Mouse (Mus musculus) mouse trophoblast stem cell (cell line): ENCODE data around the gene Lipc.

ENCODE experiments used
- in situ Hi-C, 2 experiments: fragments of 300-500 bp; cut with MseI, MboI; formaldehyde crosslinking; loops; 2 replicates in 1 of 2; 3 replicates in 1 of 2; pipeline ENCODE4 v1.15.1; 2025

Gene Lipc

DNA sequence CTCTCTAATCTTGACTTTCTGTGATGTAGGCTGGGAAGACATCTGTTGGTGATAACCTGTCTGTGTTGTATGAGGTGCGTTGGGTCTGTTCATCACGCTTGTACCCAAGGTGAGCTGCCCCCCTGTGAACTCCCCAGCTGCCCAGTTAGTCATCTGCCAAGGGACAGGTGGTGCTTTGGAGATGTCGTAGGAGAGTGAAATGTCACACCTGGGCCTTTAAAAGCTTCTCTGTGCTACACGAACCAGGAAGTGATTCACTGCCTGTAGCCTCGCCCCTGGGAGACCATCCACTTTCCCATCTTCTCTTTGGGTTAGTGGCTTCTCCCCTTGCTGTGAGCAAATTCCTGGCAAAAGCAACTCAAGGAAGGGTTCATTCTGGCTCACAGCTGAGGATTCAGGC is 6.4 kb upstream of the Lipc start:
- in situ Hi-C loops = no loop called here

DNA sequence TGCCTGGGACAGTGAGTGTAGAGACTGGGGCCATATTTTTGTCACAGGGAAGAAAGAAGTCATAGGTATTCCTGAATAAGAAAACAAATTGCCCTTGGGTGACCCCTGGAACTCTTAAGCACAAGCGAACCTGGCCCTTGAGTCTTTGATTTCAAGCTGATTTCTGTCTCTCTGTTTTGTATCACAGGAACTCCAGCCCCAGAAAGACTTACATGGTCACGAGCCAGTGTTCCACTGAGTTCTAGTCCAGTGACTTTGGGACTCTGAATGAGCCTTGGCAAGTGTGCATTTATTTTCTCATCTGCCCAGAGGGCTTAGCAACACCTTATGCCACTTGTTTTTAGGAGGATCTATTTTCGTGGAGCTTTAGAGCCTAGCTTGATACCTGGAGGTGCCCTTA is 5.7 kb upstream of the Lipc start:
- in situ Hi-C loops = no loop called here

DNA sequence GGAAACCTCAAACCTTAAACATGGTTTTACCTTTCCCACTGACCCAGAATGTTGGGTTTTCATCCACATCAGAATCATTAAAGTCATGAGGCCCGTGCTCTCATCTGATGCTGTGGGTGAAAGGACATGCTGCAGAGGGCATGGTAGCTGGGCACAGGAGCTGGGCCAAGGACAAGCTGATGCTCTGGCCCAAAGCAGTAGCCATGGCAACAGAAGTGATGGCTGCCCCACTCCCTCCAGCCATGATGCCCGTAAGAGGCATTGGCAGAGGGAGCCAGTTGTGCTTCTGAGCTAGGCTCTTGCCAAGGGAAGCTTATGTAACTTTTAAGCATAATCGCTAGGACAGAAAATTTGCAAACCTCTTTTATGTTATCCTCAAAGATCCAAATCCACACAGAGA is 2.2 kb upstream of the Lipc start:
- in situ Hi-C loops = no loop called here

DNA sequence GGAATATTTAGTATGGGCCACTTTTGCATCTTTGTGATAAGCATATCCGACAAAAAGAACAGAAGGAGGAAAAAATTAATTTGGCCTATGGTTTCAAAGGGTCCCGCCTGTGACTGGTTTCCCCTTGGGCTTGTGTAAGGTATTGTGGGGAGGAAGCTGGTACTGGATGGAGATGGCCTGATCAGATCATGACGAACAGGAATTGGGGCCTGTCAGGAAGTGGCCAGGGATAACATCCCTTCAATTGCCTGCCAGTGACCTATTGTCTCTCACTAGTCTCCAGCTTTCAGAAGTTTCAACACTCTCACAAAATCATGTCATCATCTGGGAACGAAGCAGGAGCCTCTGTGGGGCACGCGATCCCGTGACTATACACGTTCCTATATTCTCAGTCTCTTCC is 2.7 kb downstream of the Lipc start:
- in situ Hi-C loops = loop anchor here in 1 of 2 experiments (25.0 kb wide), 1 partner anchor 262 kb away; the partner anchor contains the start of gene Adam10

DNA sequence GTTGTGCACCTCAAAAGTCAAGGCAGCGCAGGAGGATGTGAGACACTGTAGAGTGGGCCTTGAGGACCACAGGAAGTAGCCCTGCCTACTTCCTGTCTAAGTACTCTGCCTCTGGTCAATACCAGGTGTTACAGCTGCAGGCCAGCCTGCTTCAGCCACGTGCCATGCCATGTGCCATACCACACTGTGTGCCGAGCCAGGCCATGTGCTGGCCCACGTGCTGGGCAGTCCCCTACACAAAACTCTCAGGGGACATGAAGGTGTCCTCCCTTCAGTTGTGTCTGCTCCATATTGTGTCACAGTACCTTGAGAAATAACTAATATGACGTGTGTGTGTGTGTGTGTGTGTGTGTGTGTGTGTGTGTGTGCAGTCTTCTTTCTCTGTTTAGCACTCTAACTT is 4.7 kb downstream of the Lipc start:
- in situ Hi-C loops = loop anchor here in 1 of 2 experiments (25.0 kb wide), 1 partner anchor 260 kb away; the partner anchor contains the start of gene Adam10

DNA sequence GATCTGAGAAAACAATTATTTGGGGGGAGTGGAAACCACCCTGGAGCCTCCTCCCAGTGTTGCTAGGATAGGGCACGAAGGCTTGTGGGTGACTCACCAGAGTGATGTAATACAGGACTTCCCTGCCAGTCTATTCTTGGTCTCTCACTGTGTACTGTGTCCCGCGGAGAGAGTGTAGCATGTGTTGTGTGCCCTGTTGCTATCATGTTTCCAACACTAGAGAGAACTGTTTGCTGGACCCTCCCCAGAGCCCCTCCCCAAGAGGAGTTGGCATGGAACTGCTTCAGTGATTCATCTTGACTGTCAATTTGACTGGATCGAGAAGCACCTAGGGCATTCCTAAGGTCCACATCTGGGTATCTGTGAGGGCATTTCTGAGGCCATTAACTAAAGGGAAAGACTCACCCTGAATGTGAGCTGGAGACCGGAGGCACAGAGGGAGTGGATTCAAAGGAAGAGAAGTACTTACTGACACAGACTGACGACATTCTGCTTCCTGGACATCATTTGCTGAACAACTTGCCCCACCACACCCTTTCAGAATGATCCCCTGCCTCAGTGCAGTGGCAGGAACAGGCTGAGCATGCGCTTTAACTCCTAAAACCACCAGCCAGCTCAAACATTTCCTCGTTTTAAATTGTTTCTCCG is 9.2 kb downstream of the Lipc start:
- in situ Hi-C loops = loop anchor here in 1 of 2 experiments (25.0 kb wide), 1 partner anchor 256 kb away; the partner anchor contains the start of gene Adam10

DNA sequence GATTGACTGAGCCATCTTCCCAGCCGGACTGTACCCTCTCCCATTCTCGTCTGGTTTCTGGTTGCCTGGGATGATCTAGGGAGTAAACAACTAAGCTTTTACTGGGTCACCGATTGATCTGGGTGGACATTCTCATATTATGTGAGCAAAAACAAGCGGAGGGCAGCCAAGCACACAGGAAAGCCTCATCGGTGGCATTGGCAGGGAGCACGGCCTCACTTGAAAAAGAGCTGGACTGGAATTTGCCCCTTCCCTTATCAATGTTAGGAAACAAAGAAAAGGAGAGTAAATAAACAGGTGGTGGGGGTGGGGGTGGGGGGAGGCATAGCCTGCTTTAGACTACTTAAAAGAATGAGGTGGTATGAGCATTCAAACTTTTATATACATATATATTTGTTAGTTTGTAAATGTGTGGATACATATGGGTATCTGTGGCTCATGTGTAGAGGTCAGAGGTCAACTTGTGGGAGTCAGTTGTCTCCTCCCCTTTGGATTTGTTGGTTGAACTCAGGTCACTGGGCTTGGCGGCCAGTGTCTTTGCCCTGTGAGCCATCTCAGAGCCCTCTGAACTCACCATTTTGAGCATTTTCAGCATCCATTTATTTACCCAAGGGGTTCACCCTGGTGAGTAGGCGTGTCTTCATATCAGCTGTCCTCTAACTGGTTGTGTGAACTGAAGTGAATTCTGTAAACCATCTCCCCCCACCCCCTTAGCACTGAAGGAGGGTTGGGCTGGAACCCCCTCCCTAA is 12.1 kb downstream of the Lipc start:
- in situ Hi-C loops = loop anchor here in 1 of 2 experiments (25.0 kb wide), 1 partner anchor 253 kb away; the partner anchor contains the start of gene Adam10

DNA sequence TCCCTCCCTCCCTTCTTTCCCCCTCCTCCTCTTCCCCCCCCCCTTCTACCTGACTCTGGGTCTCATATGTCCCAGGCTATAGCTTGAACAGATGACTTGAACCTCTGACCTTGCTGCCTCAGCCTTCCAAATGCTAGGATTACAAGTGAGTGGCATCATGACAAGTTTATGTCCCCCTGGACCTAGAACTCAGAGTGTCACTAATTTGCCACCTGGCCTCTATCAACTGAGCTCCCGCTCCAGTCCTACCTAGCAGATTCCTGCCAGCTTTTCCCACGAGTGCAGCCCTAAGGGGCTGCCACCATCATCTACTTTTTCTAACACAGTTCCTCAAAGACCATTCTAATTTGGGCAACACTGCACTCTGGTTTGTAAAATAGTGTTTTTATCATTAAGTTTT is 13.2 kb downstream of the Lipc start:
- in situ Hi-C loops = loop anchor here in 1 of 2 experiments (25.0 kb wide), 1 partner anchor 252 kb away; the partner anchor contains the start of gene Adam10

DNA sequence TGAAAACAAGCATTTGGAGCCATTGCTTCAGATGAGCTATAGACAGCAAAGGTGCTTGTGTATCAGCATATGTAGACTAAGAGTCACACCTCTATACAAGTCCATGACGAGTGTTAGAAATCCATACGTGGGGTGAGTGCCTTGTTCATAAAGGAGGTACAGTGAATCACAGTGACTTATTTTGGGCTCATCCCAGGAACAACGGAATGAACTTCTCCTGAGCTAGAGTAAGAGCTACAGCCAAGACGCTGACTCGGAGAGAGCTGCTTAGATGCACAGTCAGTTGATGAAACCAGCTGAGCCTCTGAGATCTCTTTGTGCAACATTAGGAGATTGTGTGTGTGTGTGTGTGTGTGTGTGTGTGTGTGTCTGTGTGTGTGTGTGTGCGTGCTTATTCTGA is 13.9 kb downstream of the Lipc start:
- in situ Hi-C loops = loop anchor here in 1 of 2 experiments (25.0 kb wide), 1 partner anchor 251 kb away; the partner anchor contains the start of gene Adam10

DNA sequence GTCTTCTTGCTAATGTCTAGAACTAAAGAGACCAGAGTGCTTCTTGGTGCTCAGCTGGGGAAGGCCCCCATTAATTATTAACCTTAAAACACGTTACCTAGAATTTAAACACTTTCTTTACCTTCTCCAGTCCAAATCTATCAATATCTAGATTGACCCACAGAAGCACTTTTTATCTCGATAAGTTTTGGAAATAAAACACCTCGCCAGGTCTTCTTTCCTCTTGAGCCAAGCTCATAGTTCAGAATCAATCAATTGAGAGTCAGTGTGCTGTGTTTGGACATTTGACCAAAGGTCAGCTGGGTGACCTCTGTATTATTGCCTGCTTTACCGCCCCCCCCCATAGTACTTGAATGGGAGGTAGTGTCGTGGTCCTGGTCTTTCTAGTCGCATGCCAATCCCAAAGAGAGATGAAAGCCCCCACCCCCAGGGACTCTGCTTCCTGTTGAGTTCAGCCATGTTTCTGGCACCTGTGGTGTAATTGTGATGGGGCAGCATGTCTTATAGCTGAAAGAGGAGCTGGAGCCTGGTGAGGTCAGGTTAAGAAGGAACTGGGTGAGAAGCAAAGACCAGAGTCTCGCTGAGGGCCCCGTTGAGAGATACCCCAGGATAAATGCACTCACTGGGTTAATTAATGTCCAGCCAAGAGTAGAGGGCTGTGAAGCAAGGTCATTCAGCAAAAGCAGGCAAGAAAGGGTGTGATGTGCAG is 17.3 kb downstream of the Lipc start:
- in situ Hi-C loops = loop anchor here in 1 of 2 experiments (25.0 kb wide), 1 partner anchor 247 kb away; the partner anchor contains the start of gene Adam10

DNA sequence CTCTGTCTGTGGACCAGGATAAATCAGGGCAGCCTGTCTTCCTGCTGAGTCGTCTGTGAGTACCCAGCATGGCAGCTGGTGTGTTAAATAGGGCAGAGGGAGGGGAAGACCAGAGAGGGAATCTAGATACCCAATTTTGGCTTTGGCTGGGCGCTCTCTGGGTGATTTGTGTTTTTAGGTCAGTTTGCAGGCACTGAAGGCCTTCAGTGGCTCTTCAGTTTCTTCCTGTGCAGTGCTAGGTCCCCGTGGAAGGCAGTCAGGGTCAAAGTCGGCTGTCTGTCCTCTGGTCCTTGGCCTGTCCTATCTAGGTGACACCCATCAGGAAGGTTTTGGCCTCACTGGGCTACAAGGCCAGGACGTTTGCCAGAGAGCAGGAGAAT is 21.4 kb downstream of the Lipc start:
- in situ Hi-C loops = loop anchor here in 1 of 2 experiments (25.0 kb wide), 1 partner anchor 243 kb away; the partner anchor contains the start of gene Adam10

DNA sequence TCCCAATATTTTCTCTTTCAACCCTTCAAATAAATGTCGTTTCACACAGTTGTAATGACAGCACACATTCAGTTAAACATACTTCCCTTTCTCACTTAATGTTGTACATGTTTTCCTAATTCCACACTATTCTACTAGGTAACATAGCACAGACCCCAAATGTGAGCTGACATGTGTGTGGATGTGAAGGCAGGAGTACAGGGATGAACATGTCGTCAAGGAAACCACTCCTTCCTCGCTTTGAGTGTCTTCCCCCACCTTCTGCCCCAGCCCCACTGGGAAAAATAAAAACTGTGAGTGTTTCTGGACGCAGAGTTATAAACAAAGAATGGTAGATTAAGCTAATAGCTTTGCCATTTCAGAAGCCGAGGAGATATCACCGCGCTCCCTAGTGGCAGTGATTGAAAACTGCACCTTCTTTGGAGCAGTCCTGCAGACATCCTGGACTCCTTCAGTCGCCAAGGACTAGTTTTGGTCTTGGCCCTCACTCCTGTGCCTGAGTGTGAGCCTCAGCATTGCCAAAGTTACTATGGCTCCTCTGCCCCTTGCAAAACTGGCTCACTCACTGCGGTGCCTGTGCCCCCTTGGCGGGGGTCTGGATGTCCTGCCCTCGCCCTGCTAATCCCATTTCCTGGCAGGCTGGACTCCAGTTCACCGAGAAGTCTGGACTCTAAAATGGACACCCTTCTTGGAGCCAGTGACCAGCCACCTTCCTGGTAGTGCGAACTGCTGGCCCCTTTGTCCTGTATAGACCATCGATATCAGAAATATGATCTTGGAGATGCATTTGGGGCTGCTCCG is 22.0 kb downstream of the Lipc start:
- in situ Hi-C loops = loop anchor here in 1 of 2 experiments (25.0 kb wide), 1 partner anchor 243 kb away; the partner anchor contains the start of gene Adam10

DNA sequence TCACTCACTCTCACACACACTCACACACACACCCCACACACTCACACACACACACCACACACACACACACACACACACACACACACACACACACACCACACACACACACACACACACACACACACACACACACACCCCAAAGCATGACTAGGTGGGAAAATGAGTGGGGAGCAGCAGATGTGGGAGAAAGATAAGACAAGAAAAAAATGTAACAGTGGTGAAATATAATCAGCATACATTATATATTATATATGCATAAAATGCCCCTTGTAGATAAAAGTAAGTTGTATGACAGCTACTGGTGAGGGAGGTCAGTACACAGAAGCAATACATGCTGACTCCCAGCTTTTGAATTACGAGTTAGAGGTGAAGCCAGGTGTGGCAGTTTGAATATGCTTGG is 23.6 kb downstream of the Lipc start:
- in situ Hi-C loops = loop anchor here in 1 of 2 experiments (25.0 kb wide), 1 partner anchor 241 kb away; the partner anchor contains the start of gene Adam10

DNA sequence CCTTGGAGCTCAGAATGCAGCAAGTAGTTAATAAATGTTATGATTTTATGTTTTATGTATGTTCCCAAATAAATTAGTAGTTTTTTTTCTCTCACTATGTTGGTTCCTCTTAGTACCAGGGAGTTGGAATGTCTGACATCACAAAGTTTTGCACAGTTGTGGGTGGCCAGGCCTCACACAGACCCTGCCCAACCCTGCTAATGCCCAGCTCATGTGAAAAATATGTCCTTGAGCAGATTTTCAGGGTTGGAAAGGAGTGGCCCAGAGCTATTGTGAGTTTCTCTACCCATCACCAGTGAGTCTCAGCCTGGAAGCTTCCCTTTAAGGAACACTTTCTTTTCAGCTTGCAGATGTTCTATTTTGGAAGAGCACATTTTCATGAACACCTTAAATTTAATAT is 24.3 kb downstream of the Lipc start:
- in situ Hi-C loops = loop anchor here in 1 of 2 experiments (25.0 kb wide), 1 partner anchor 240 kb away; the partner anchor contains the start of gene Adam10

DNA sequence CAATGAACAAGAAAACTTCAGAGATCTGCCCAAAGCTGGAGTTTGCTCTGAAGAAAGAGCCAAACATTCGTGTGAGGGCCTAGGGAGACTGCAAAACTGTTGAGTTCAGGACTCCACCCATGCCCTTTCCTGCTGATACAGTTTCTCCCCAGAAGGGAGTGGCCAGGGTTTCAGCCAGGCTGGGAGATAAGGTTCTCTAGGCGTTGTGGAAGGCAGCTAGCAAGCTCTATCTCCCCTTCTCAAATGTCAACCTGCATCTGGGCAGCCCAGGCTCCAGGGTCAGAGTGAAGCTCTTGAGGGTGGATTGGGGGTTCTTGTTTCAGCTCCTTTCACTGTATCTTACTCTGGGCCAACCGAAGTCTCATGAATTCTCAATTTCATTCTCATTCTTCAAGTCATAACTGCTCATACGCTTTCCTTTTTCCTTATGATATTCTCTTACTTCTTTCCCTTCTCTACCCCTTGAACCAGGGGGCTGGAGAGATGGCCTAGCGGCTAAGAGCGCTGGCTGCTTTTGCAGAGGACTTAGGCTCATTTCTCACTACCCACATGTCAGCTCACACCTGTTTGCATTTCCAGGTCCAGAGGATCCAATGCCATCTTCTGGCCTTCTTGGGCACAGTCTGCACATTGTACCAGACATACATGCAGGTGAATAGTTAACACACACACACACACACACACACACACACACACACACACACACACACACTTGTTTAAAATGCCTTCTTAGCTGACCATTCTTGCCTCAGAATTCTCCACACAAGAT is 25.0 kb downstream of the Lipc start:
- in situ Hi-C loops = loop anchor here in 1 of 2 experiments (25.0 kb wide), 1 partner anchor 240 kb away; the partner anchor contains the start of gene Adam10

DNA sequence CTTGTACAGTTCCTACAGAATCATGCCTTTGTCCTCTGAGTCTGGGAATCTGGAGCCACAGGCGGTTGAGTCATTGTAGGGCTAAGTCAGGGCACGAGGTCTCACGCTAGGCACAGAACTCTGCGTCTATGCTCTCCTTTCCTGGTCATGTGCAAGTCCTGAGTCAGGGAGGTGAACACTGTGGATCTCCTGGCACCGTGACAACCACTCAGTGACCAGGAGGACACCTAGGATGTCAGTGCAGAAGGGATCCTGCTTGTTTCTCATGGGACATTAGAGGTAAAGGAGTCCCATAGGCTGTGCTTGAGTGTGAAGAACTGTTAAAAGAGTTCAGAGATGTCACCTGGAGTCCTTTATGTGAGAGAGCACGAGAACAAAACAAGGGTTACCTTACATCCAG is 26.8 kb downstream of the Lipc start:
- in situ Hi-C loops = loop anchor here in 1 of 2 experiments (25.0 kb wide), 1 partner anchor 238 kb away; the partner anchor contains the start of gene Adam10

DNA sequence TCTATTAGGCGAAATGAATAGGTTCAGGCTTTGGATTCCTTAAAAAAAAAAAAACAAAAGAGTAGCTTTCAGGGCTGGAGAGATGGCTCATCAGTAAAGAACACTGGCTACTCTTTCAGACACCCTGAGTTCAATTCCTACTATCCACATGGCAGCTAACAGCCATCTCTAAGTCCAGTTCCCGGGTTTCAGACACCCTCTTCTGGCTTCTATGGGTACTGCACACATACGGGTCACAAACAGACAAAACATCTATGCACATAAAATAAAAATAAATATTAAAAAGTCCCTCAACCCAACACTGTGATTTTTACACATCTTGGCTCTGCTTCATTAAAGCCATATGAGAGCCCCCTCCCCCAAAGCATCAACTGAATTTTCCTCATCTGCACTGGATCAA is 27.3 kb downstream of the Lipc start:
- in situ Hi-C loops = loop anchor here in 1 of 2 experiments (25.0 kb wide), 1 partner anchor 237 kb away; the partner anchor contains the start of gene Adam10

DNA sequence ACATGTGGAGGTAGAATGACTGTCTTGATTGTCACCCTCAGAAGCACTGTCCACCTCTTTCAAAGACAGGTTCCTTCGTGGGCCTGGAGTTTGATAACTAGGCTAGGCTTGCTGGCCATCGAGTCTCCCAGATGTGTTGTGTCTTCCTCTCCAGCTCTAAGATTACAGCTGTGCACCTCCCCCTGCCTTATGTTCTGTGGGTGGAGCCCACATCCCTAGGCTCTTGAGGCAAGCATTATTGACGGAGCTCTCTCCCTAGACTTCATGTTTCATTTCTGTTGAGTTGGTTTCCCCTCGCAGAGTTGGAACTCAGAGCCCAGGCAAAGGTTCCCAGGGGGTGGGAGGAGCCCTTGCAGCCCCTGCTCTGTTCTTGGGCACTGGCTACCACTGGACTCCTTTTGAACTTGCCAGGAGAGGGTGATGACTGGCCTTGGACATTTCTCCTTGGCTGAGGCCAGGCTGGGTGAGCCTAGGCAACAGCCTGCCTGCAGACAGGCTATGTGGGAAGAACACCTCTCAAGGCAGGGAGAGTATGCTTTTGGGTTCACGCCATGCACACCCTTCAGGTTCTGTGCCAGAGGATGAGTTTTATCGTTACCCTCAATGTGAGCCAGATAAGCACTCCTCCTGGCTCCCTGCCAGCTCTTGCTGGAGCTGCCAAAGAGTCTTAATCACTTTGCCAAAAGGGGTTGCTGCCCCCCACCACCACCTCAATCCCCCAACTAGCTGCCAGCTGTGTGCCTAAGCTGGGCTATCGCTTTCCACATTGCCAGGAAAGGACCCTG is 30.1 kb downstream of the Lipc start:
- in situ Hi-C loops = no loop called here

DNA sequence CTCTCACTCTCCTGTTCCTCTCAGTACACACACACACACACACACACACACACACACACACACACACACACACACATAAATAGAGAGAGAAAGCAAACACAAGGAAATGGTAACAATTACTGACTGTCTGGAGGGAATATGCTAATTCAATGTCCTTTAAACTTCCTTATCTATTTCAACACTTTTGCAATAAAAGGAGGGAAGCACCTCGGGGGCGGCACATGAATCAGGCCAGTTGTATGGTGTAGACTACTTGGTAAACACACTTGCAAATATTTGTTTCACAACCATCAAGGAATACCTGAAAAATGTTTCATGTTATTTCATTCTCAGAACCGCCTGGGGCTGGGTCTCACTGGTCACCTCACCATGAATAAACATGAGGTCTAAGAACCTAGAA is 30.9 kb downstream of the Lipc start:
- in situ Hi-C loops = no loop called here
